Mouse (Mus musculus): Measurements from ENCODE around the gene Gpr83. TPM values are rescaled to one million over a fixed set of nuclear protein-coding genes. Genes with fewer than 3 reads are reported as not detected.
A peak's percentile ranks its signal among the peaks of the same experiment; 100 is the strongest.

Gene Gpr83
- polyA plus RNA-seq, 1 experiment, result not detected

- H3K4me3 ChIP-seq (ENCODE audit: insufficient read depth, low read length), result no peak overlapping the region
- no peak for TF ChIP-seq POLR2A (IDR thresholded peaks at IDR 0.05; ENCODE audit: borderline replicate concordance, low read depth, low read length)
- TF ChIP-seq CTCF (IDR thresholded peaks at IDR 0.05; ENCODE audit: low read depth, low read length), result no peak
Measured at GRCm38 (mm10) chr9:14885954-14886353, 25.9 kb downstream of the Gpr83 start.

GRCm38 (mm10) chr9:14887787-14888382 lies 27.9 kb downstream of the Gpr83 start:
- H3K4me3 ChIP-seq (ENCODE audit: insufficient read depth, low read length), result no peak overlapping the region
- no peak overlapping the region for H3K27ac ChIP-seq (ENCODE audit: insufficient read depth, low read depth, low read length)
- peaks cover 10% of the 10 kb centered on the region for H3K4me1 ChIP-seq (ENCODE audit: control insufficient read depth, insufficient read depth, low read length)
- TF ChIP-seq POLR2A (IDR thresholded peaks at IDR 0.05; ENCODE audit: borderline replicate concordance, low read depth, low read length) (no peak), CTCF (IDR thresholded peaks at IDR 0.05; ENCODE audit: low read depth, low read length) (no peak)

More at GRCm38 (mm10) chr9:14885954-14886353, 25.9 kb downstream of the Gpr83 start:
- Histone ChIP-seq H3K4me1 (ENCODE audit: control insufficient read depth, insufficient read depth, low read length) (peaks cover 10% of the 10 kb centered on the region), H3K27ac (ENCODE audit: insufficient read depth, low read depth, low read length) (no peak overlapping the region)

- Histone ChIP-seq H3K4me3 (ENCODE audit: insufficient read depth, low read length) (no peak overlapping the region), H3K27ac (ENCODE audit: insufficient read depth, low read depth, low read length) (no peak overlapping the region), H3K4me1 (ENCODE audit: control insufficient read depth, insufficient read depth, low read length) (peaks cover 15% of the 10 kb centered on the region)
- TF ChIP-seq CTCF (IDR thresholded peaks at IDR 0.05; ENCODE audit: low read depth, low read length) (no peak), POLR2A (IDR thresholded peaks at IDR 0.05; ENCODE audit: borderline replicate concordance, low read depth, low read length) (no peak)
Measured at GRCm38 (mm10) chr9:14888671-14889070, 28.7 kb downstream of the Gpr83 start.

- Histone ChIP-seq H3K4me3 (ENCODE audit: insufficient read depth, low read length) (no peak overlapping the region), H3K4me1 (ENCODE audit: control insufficient read depth, insufficient read depth, low read length) (peaks cover 5% of the 10 kb centered on the region; the same call in 1 of the 2 replicates), H3K27ac (ENCODE audit: insufficient read depth, low read depth, low read length) (no peak overlapping the region)
- TF ChIP-seq POLR2A (IDR thresholded peaks at IDR 0.05; ENCODE audit: borderline replicate concordance, low read depth, low read length) (no peak), CTCF (IDR thresholded peaks at IDR 0.05; ENCODE audit: low read depth, low read length) (no peak)
Measured at GRCm38 (mm10) chr9:14890699-14891098, 30.7 kb downstream of the Gpr83 start.

GRCm38 (mm10) chr9:14891891-14892290 lies 31.9 kb downstream of the Gpr83 start:
- Histone ChIP-seq H3K27ac (ENCODE audit: insufficient read depth, low read depth, low read length) (no peak overlapping the region), H3K4me3 (ENCODE audit: insufficient read depth, low read length) (no peak overlapping the region), H3K4me1 (ENCODE audit: control insufficient read depth, insufficient read depth, low read length) (peaks cover 5% of the 10 kb centered on the region; the same call in 1 of the 2 replicates)
- TF ChIP-seq CTCF (IDR thresholded peaks at IDR 0.05; ENCODE audit: low read depth, low read length) (no peak), POLR2A (IDR thresholded peaks at IDR 0.05; ENCODE audit: borderline replicate concordance, low read depth, low read length) (no peak)

GRCm38 (mm10) chr9:14893388-14893787 lies 33.4 kb downstream of the Gpr83 start:
- Histone ChIP-seq H3K27ac (ENCODE audit: insufficient read depth, low read depth, low read length) (no peak overlapping the region), H3K4me1 (ENCODE audit: control insufficient read depth, insufficient read depth, low read length) (peaks cover 5% of the 10 kb centered on the region; the same call in 1 of the 2 replicates), H3K4me3 (ENCODE audit: insufficient read depth, low read length) (no peak overlapping the region)
- TF ChIP-seq CTCF (IDR thresholded peaks at IDR 0.05; ENCODE audit: low read depth, low read length), result no peak
- TF ChIP-seq POLR2A (IDR thresholded peaks at IDR 0.05; ENCODE audit: borderline replicate concordance, low read depth, low read length), result no peak

GRCm38 (mm10) chr9:14894628-14895027 lies 34.6 kb downstream of the Gpr83 start:
- TF ChIP-seq POLR2A (IDR thresholded peaks at IDR 0.05; ENCODE audit: borderline replicate concordance, low read depth, low read length) (no peak), CTCF (IDR thresholded peaks at IDR 0.05; ENCODE audit: low read depth, low read length) (peak; percentile 31; the same call in 1 of the 2 replicates)
- Histone ChIP-seq H3K27ac (ENCODE audit: insufficient read depth, low read depth, low read length) (no peak overlapping the region), H3K4me3 (ENCODE audit: insufficient read depth, low read length) (no peak overlapping the region), H3K4me1 (ENCODE audit: control insufficient read depth, insufficient read depth, low read length) (peaks cover 5% of the 10 kb centered on the region; the same call in 1 of the 2 replicates)

GRCm38 (mm10) chr9:14895237-14895835 lies 35.3 kb downstream of the Gpr83 start:
- peaks cover 5% of the 10 kb centered on the region; the same call in 1 of the 2 replicates for H3K4me1 ChIP-seq (ENCODE audit: control insufficient read depth, insufficient read depth, low read length)
- no peak overlapping the region for H3K4me3 ChIP-seq (ENCODE audit: insufficient read depth, low read length)
- H3K27ac ChIP-seq (ENCODE audit: insufficient read depth, low read depth, low read length), result no peak overlapping the region
- TF ChIP-seq POLR2A (IDR thresholded peaks at IDR 0.05; ENCODE audit: borderline replicate concordance, low read depth, low read length), result no peak
- no peak for TF ChIP-seq CTCF (IDR thresholded peaks at IDR 0.05; ENCODE audit: low read depth, low read length)

GRCm38 (mm10) chr9:14897102-14897501 lies 37.1 kb downstream of the Gpr83 start:
- Histone ChIP-seq H3K27ac (ENCODE audit: insufficient read depth, low read depth, low read length) (no peak overlapping the region), H3K4me3 (ENCODE audit: insufficient read depth, low read length) (no peak overlapping the region), H3K4me1 (ENCODE audit: control insufficient read depth, insufficient read depth, low read length) (peaks cover 5% of the 10 kb centered on the region; the same call in 1 of the 2 replicates)
- TF ChIP-seq CTCF (IDR thresholded peaks at IDR 0.05; ENCODE audit: low read depth, low read length) (no peak), POLR2A (IDR thresholded peaks at IDR 0.05; ENCODE audit: borderline replicate concordance, low read depth, low read length) (no peak)

GRCm38 (mm10) chr9:14901757-14902156 lies 41.7 kb downstream of the Gpr83 start:
- no peak for TF ChIP-seq POLR2A (IDR thresholded peaks at IDR 0.05; ENCODE audit: borderline replicate concordance, low read depth, low read length)
- no peak for TF ChIP-seq CTCF (IDR thresholded peaks at IDR 0.05; ENCODE audit: low read depth, low read length)
- Histone ChIP-seq H3K4me3 (ENCODE audit: insufficient read depth, low read length) (no peak overlapping the region), H3K27ac (ENCODE audit: insufficient read depth, low read depth, low read length) (no peak overlapping the region), H3K4me1 (ENCODE audit: control insufficient read depth, insufficient read depth, low read length) (no peaks in the 10 kb centered on the region)
